ENCODE assay signal across 18 mouse cellular contexts in genomic region chr4:68382007-68382406, GRCm38 (mm10).
"Had no signal": no experiment of that assay in that cellular context is flagged by ENCODE, and none has a peak within 500 bp of the region (broad histone marks: within the 10 kb centered on the region; RNA-seq: fewer than 3 reads in every experiment).

No protein-coding gene starts in this region.

- H3K36me3 ChIP-seq: lung, embryonic 15.5 days; midbrain, embryonic 13.5 days; midbrain, embryonic 15.5 days; neural tube, embryonic 12.5 days; stomach, embryonic 15.5 days had no signal

- H3K27ac ChIP-seq: lung, embryonic 15.5 days; macrophage; midbrain, embryonic 13.5 days; midbrain, embryonic 15.5 days; neural tube, embryonic 12.5 days; stomach, embryonic 15.5 days; stomach, postnatal 0 days had no signal

- ATAC-seq: liver, postnatal 0 days; lung, postnatal 0 days; midbrain, embryonic 13.5 days; midbrain, embryonic 15.5 days had no signal

- H3K4me2 ChIP-seq: lung, embryonic 15.5 days; midbrain, embryonic 11.5 days; midbrain, embryonic 13.5 days; midbrain, embryonic 15.5 days; neural tube, embryonic 12.5 days; stomach, embryonic 15.5 days had no signal

- H3K27me3 ChIP-seq: lung, embryonic 15.5 days; megakaryocyte, embryonic 14.5 days; midbrain, embryonic 13.5 days; midbrain, embryonic 15.5 days; neural tube, embryonic 12.5 days; stomach, embryonic 15.5 days had no signal

- DNase-seq: liver, postnatal 0 days; lung, adult 2 months; lung, postnatal 14 days; lung, postnatal 36 days; right cerebral cortex, postnatal 25 days; thymus, adult 18-20 months; thymus, postnatal 14 days; thymus, postnatal 36 days had no signal

- H3K4me3 ChIP-seq: lung, embryonic 15.5 days; megakaryocyte, embryonic 14.5 days; midbrain, embryonic 13.5 days; midbrain, embryonic 15.5 days; neural tube, embryonic 12.5 days; stomach, embryonic 15.5 days had no signal

- H3K4me1 ChIP-seq: lung, embryonic 15.5 days; megakaryocyte, embryonic 14.5 days; midbrain, embryonic 13.5 days; midbrain, embryonic 15.5 days; neural tube, embryonic 12.5 days; stomach, embryonic 15.5 days had no signal

- H3K9me3 ChIP-seq: lung, embryonic 15.5 days; midbrain, embryonic 13.5 days; midbrain, embryonic 15.5 days; neural tube, embryonic 12.5 days; stomach, embryonic 15.5 days had no signal

- H3K9ac ChIP-seq: liver, postnatal 0 days; lung, embryonic 15.5 days; midbrain, embryonic 13.5 days; midbrain, embryonic 15.5 days; neural tube, embryonic 12.5 days; stomach, embryonic 15.5 days had no signal
